Mouse (Mus musculus): ENCODE measurements around the gene Gm3250. TPM values are rescaled to one million over a fixed set of nuclear protein-coding genes. Genes with fewer than 3 reads are reported as not detected.
"Not testable (repeated sequence)": the region's sequence is repeated elsewhere in the genome, so short reads cannot be mapped to it uniquely, and the experiment has no call there.

The Gm3250 gene
- polyA plus RNA-seq (2015; fragmentation: Nextera tagmentation; extraction: Ambion mirVana) = not detected in 2 replicates

- WGBS = 57% methylated on average over 1 of the region's 1 CpGs
- not testable (repeated sequence) for H3K27me3 ChIP-seq (replicated peaks); H3K36me3 ChIP-seq (replicated peaks); H3K4me3 ChIP-seq; H3K4me2 ChIP-seq; H3K4me1 ChIP-seq; ATAC-seq (replicated peaks); H3K27ac ChIP-seq; H3K9ac ChIP-seq; H3K9me3 ChIP-seq
These were observed at the start of gene Gm3250 for GRCm38 (mm10) chr10:77782442-77782841. Gm3250 (minus strand) TSS chr10:77782542.

DNA sequence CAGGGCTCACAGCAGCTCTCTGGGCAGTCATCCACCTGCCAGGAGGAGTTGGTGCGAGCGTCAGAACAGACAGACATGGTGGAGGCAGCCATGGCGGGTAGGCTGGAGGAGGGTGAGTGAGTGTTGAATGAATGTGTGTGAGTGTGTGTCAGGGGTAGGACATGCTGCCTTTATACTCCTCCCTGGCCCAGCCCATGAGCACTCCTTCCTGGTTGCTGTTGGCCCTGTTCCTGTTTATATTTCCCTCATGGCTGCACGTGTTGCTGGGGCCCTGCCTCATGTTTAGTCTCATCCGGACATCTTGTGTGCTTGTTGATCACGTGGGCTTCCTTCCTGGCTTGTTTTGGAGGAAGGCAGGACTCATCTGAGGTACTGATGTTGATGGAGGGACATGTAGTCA lies 44.6 kb upstream of the Gm3250 start, which contains the start of gene Krtap10-4:
Gene Krtap10-4 (minus strand): TSS at position 145 of the 400 bp plus-strand sequence.
- no peaks in the 10 kb centered on the region for H3K4me1 ChIP-seq
- no peak within 1 kb of the TSS for H3K4me3 ChIP-seq
- no peaks in the 10 kb centered on the region for H3K9me3 ChIP-seq
- H3K9ac ChIP-seq = no peak within 1 kb of the TSS
- H3K4me2 ChIP-seq = no peak within 1 kb of the TSS
- WGBS = 57% methylated on average over 6 of the region's 6 CpGs
- no peaks in the 10 kb centered on the region for H3K36me3 ChIP-seq (replicated peaks)
- H3K27me3 ChIP-seq (replicated peaks) = no peaks in the 10 kb centered on the region
- ATAC-seq (replicated peaks) = no peak
- H3K27ac ChIP-seq = no peak within 1 kb of the TSS

- Histone ChIP-seq H3K4me2 (peak overlapping the region; percentile 18; the same call in 1 of the 2 replicates), H3K4me3 (no peak overlapping the region), H3K4me1 (peaks cover 3% of the 10 kb centered on the region; the same call in 1 of the 2 replicates), H3K9me3 (no peaks in the 10 kb centered on the region), H3K9ac (no peak overlapping the region), H3K36me3 (replicated peaks) (no peaks in the 10 kb centered on the region), H3K27ac (peak overlapping the region; percentile 34; the same call in 1 of the 2 replicates), H3K27me3 (replicated peaks) (no peaks in the 10 kb centered on the region)
- ATAC-seq (replicated peaks) = no peak
- 28% methylated on average over 4 of the region's 4 CpGs for WGBS
These were observed 36.9 kb upstream of the Gm3250 start for GRCm38 (mm10) chr10:77819203-77819602.

- peaks cover 3% of the 10 kb centered on the region; the same call in 1 of the 2 replicates for H3K4me1 ChIP-seq
- H3K27ac ChIP-seq = peak overlapping the region; percentile 34; the same call in 1 of the 2 replicates
- WGBS = 99% methylated on average over 4 of the region's 4 CpGs
- no peaks in the 10 kb centered on the region for H3K9me3 ChIP-seq
- peak; percentile 78 for ATAC-seq (replicated peaks)
- no peak overlapping the region for H3K4me2 ChIP-seq
- H3K9ac ChIP-seq = no peak overlapping the region
- no peak overlapping the region for H3K4me3 ChIP-seq
- H3K27me3 ChIP-seq (replicated peaks) = no peaks in the 10 kb centered on the region
- no peaks in the 10 kb centered on the region for H3K36me3 ChIP-seq (replicated peaks)
These were observed 36.2 kb upstream of the Gm3250 start for GRCm38 (mm10) chr10:77818523-77818922.

DNA sequence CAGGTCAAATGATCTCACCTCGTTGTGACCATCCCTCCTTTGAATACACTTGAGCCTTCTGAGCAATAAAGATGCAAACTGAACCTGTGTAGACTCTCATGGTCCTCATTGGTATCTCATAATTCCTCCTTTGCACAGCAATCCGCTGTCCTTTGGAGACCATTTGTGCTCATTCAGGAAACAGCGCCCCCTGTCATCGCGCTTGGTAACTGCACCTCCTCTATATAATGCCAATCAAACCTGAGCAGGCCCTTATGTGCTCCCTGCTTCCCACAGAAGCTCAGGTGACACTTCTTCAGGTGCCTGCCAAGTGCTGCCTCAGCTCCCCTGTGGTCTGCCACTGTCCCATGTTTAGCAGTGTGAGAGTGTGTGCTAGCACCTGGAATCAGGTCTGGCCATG lies 33.2 kb upstream of the Gm3250 start:
- no peaks in the 10 kb centered on the region for H3K36me3 ChIP-seq (replicated peaks)
- no peak overlapping the region for H3K9ac ChIP-seq
- peaks cover 3% of the 10 kb centered on the region; the same call in 1 of the 2 replicates for H3K4me1 ChIP-seq
- H3K4me2 ChIP-seq = no peak overlapping the region
- no peak overlapping the region for H3K27ac ChIP-seq
- no peaks in the 10 kb centered on the region for H3K9me3 ChIP-seq
- no peak for ATAC-seq (replicated peaks)
- no peak overlapping the region for H3K4me3 ChIP-seq
- WGBS = 31% methylated on average over 5 of the region's 5 CpGs
- no peaks in the 10 kb centered on the region for H3K27me3 ChIP-seq (replicated peaks)

GRCm38 (mm10) chr10:77814382-77814781 lies 32.0 kb upstream of the Gm3250 start, which contains the start of gene Gm2696:
Gm2696 (plus strand) TSS chr10:77814682.
- H3K27me3 ChIP-seq (replicated peaks) = no peaks in the 10 kb centered on the region
- H3K9ac ChIP-seq = no peak within 1 kb of the TSS
- H3K27ac ChIP-seq = no peak within 1 kb of the TSS
- no peaks in the 10 kb centered on the region for H3K36me3 ChIP-seq (replicated peaks)
- no peaks in the 10 kb centered on the region for H3K9me3 ChIP-seq
- H3K4me3 ChIP-seq = no peak within 1 kb of the TSS
- no peak for ATAC-seq (replicated peaks)
- 60% methylated on average over 4 of the region's 4 CpGs for WGBS
- H3K4me2 ChIP-seq = no peak within 1 kb of the TSS
- peaks cover 3% of the 10 kb centered on the region; the same call in 1 of the 2 replicates for H3K4me1 ChIP-seq

DNA sequence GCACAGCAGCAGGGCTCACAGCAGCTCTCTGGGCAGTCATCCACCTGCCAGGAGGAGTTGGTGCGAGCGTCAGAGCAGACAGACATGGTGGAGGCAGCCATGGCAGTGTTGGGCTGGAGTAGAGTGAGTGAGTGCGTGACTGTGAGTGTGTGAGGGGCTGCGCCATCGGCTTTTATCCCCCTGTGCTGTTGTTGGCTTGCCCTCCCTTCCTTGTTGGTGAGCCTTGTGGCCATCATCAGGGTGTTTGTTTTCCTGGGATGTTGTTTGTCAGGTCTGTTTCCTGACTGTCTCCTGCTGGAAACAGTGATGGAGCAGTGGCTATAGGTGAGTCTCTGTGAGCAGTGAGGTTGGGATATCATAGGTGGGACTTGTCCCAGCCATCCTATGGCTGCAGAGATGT lies 29.4 kb upstream of the Gm3250 start, which contains the start of gene Gm9507:
Gene Gm9507 (minus strand): TSS at position 101 of the 400 bp plus-strand sequence.
- no peak within 1 kb of the TSS for H3K4me3 ChIP-seq
- no peaks in the 10 kb centered on the region for H3K36me3 ChIP-seq (replicated peaks)
- H3K9ac ChIP-seq = no peak within 1 kb of the TSS
- no peaks in the 10 kb centered on the region for H3K27me3 ChIP-seq (replicated peaks)
- no peaks in the 10 kb centered on the region for H3K9me3 ChIP-seq
- no peak within 1 kb of the TSS for H3K4me2 ChIP-seq
- H3K27ac ChIP-seq = no peak within 1 kb of the TSS
- ATAC-seq (replicated peaks) = no peak
- WGBS = 63% methylated on average over 5 of the region's 5 CpGs
- H3K4me1 ChIP-seq = no peaks in the 10 kb centered on the region

GRCm38 (mm10) chr10:77804095-77804494 lies 21.8 kb upstream of the Gm3250 start:
- ATAC-seq (replicated peaks) = no peak
- no peaks in the 10 kb centered on the region for H3K27me3 ChIP-seq (replicated peaks)
- H3K9ac ChIP-seq = no peak overlapping the region
- 89% methylated on average over 3 of the region's 3 CpGs for WGBS
- no peak overlapping the region for H3K4me3 ChIP-seq
- no peaks in the 10 kb centered on the region for H3K4me1 ChIP-seq
- no peaks in the 10 kb centered on the region for H3K36me3 ChIP-seq (replicated peaks)
- no peaks in the 10 kb centered on the region for H3K9me3 ChIP-seq
- no peak overlapping the region for H3K27ac ChIP-seq
- H3K4me2 ChIP-seq = no peak overlapping the region

DNA sequence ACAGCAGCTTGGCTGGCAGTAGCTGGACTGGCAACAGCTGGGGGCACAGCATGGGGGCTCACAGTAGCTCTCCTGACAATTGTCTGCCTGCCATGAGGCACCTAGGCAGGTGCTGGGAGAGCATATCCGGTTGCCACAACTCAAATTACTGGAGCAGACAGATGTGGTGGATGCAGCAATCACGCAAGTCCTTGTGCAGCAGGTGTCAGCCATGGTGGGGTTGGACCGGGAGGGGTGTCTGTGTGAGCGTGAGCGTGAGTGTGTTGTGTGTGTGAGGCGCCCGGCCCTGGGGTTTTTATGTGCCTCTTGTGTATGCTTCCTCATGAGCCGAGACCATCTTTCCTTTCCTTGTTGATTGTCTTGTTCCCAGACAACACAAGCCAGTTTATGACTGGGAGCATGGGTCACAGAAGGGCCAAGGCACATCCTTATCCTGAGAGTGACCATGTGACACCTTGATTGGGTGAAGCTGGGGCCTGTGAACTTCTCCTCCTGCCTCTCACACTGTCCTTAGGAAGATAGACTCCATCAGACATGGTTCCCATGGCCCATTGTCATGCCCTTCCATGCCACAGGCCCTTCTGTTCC lies 16.7 kb upstream of the Gm3250 start, which contains the start of gene Gm19668:
Gene Gm19668 (minus strand): TSS at position 213 of the 588 bp plus-strand sequence.
- no peak within 1 kb of the TSS for H3K4me2 ChIP-seq
- H3K4me1 ChIP-seq = no peaks in the 10 kb centered on the region
- H3K27me3 ChIP-seq (replicated peaks) = no peaks in the 10 kb centered on the region
- 70% methylated on average over 8 of the region's 8 CpGs for WGBS
- no peaks in the 10 kb centered on the region for H3K9me3 ChIP-seq
- no peak within 1 kb of the TSS for H3K4me3 ChIP-seq
- H3K36me3 ChIP-seq (replicated peaks) = no peaks in the 10 kb centered on the region
- ATAC-seq (replicated peaks) = no peak
- no peak within 1 kb of the TSS for H3K9ac ChIP-seq
- H3K27ac ChIP-seq = no peak within 1 kb of the TSS

DNA sequence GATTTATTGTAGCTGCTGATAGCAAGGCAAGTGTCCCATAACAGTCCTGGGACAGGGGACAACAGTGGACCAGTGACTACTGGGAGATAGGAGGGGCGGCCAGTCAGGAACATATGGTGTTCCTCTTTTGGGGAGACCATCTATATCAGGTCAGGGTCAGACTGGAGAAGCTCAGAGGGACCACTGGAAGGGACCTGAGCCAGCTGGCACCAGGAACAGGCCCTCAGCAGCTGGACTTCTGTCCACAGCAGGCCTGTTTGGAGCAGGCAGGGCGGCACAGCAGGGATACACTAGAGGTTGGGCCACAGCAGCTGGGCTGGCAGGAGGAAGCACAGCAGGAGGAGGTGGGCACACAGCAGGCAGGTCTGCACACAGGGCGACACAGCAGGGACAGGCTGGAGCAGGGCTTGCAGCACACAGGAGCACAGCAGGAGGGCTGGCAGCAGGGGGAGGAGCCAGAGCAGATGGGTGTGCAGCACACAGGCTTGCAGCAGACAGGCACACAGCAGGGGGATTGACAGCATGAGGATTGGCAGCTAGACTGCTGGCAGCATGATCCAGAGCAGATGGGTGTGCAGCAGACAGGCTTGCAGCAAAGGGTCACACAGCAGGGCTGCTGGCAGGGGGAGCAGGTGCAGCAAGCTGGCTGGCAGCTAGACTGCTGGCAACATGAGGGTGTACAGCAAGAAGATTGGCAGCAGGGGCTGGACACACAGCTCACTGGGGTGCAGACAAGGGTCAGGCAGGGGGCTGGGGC lies 16.0 kb upstream of the Gm3250 start:
- not testable (repeated sequence) for H3K36me3 ChIP-seq (replicated peaks); H3K4me2 ChIP-seq; H3K9ac ChIP-seq; H3K27me3 ChIP-seq (replicated peaks); H3K4me3 ChIP-seq; H3K4me1 ChIP-seq; ATAC-seq (replicated peaks); H3K9me3 ChIP-seq; H3K27ac ChIP-seq
- 39% methylated on average over 3 of the region's 3 CpGs for WGBS

DNA sequence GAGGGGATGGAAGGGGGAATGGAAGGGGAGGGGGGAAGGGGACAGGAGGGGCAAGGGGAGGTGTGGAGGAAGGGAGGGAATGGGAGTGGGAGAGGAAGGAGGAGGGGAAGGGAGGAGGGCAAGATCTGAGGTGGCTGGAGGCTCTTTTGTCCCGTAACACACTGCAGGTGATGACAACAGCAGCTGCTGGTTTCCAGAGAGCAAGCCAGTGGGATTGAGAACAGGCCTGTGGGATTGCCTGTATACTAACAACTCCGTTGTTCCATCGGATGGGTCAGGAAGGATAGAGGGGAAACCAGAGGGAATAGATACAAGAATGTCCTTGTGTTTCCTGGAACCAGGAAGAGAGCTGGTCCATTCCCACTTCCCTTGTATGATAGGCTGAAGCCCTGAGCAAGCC lies 15.3 kb upstream of the Gm3250 start:
- no peak overlapping the region for H3K9ac ChIP-seq
- no peaks in the 10 kb centered on the region for H3K36me3 ChIP-seq (replicated peaks)
- no peaks in the 10 kb centered on the region for H3K27me3 ChIP-seq (replicated peaks)
- ATAC-seq (replicated peaks) = no peak
- 14% methylated on average over 3 of the region's 3 CpGs for WGBS
- no peak overlapping the region for H3K4me3 ChIP-seq
- H3K4me1 ChIP-seq = no peaks in the 10 kb centered on the region
- no peaks in the 10 kb centered on the region for H3K9me3 ChIP-seq
- H3K4me2 ChIP-seq = no peak overlapping the region
- H3K27ac ChIP-seq = no peak overlapping the region

DNA sequence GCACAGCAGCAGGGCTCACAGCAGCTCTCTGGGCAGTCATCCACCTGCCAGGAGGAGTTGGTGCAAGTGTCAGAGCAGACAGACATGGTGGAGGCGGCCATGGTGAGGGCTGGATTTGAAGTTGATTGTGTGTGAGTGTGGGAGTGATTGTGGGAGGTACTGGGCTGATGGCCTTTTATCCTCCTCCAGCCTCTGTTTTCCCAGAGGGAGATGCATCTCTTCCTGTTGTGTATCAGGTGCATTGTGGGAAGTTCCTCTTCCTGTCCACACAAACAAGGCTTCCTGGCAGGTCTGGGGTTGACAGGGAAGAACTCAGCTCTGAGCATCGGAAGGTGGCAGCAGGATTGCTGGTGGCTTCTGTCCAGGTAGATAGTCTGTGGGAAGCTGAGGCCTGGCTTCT lies 12.6 kb upstream of the Gm3250 start, which contains the start of gene Gm9639:
Gene Gm9639 (minus strand): TSS at position 101 of the 400 bp plus-strand sequence.
- no peaks in the 10 kb centered on the region for H3K4me1 ChIP-seq
- H3K9ac ChIP-seq = no peak within 1 kb of the TSS
- no peaks in the 10 kb centered on the region for H3K36me3 ChIP-seq (replicated peaks)
- H3K9me3 ChIP-seq = no peaks in the 10 kb centered on the region
- 72% methylated on average over 2 of the region's 2 CpGs for WGBS
- no peak for ATAC-seq (replicated peaks)
- no peaks in the 10 kb centered on the region for H3K27me3 ChIP-seq (replicated peaks)
- no peak within 1 kb of the TSS for H3K4me2 ChIP-seq
- H3K4me3 ChIP-seq = no peak within 1 kb of the TSS
- no peak within 1 kb of the TSS for H3K27ac ChIP-seq
